In genomic region chr16:43365277-43365676, GRCm38 (mm10) we compare ENCODE assay signal across 30 mouse cellular contexts.
DNase-seq lines count a peak whose midpoint lies in the region; ATAC-seq and TF ChIP-seq lines count a peak whose summit lies in the region.
"Had no signal": no experiment of that assay in that cellular context is flagged by ENCODE, and none has a peak within 500 bp of the region (broad histone marks: within the 10 kb centered on the region; RNA-seq: fewer than 3 reads in every experiment).

No protein-coding gene starts in this region.

- TF ChIP-seq CTCF in kidney, postnatal 0 days (IDR thresholded peaks at IDR 0.05; ENCODE audit: low read depth): no peak

- H3K4me1 ChIP-seq in heart, embryonic 15.5 days (replicated peaks): peaks cover 28% of the 10 kb centered on the region
- H3K4me1 ChIP-seq in kidney, postnatal 0 days (replicated peaks; ENCODE audit: insufficient read depth, low read length): peaks cover 9% of the 10 kb centered on the region
- H3K4me1 ChIP-seq: hindbrain, embryonic 15.5 days; neural tube, embryonic 15.5 days had no signal

- DNase-seq in heart, adult 11 months: peak; percentile 87
- no peak for DNase-seq in heart, adult 8-10 months (ENCODE audit: low spot score)
- DNase-seq in heart, postnatal 36 days: no peak
- DNase-seq in kidney, postnatal 0 days (ENCODE audit: low spot score): no peak
- no peak for DNase-seq in kidney, postnatal 4 days
- peak; percentile 76 for DNase-seq in adipocyte (ENCODE audit: low spot score)
- no peak for DNase-seq in cerebellum, adult 8-10 months
- DNase-seq: adrenal gland, postnatal 14 days; cerebellum, adult 11-12 months; cerebellum, postnatal 10 days; gastrocnemius, postnatal 10 days; kidney, adult 11 months; kidney, postnatal 10 days; lung, embryonic 14.5 days; lung, postnatal 14 days; midbrain, embryonic 14.5 days; retina, postnatal 1 day; right cerebral cortex, postnatal 25 days; thymus, postnatal 14 days had no signal

- H3K9me3 ChIP-seq in heart, embryonic 15.5 days (replicated peaks): no peaks in the 10 kb centered on the region
- no peaks in the 10 kb centered on the region for H3K9me3 ChIP-seq in kidney, postnatal 0 days (replicated peaks; ENCODE audit: low read length)
- H3K9me3 ChIP-seq: hindbrain, embryonic 10.5 days; hindbrain, embryonic 15.5 days; limb, embryonic 10.5 days; limb, embryonic 15.5 days; neural tube, embryonic 15.5 days had no signal

- H3K9ac ChIP-seq in heart, embryonic 15.5 days: no peak overlapping the region
- H3K9ac ChIP-seq in kidney, postnatal 0 days (ENCODE audit: low read depth, low read length): no peak overlapping the region
- H3K9ac ChIP-seq: hindbrain, embryonic 15.5 days; limb, embryonic 15.5 days; liver, embryonic 14.5 days; lung, embryonic 14.5 days; neural tube, embryonic 15.5 days had no signal

- intact Hi-C loops in heart, postnatal 36 days (cut with DNase I): loop anchor here (2.0 kb wide), 1 partner anchor 210 kb away; no protein-coding TSS in a partner anchor

- no peak for ATAC-seq in heart, embryonic 15.5 days (replicated peaks; ENCODE audit: insufficient number of reproducible peaks, insufficient read depth, low FRiP score, low read depth)
- ATAC-seq in kidney, postnatal 0 days (replicated peaks; ENCODE audit: low FRiP score, low read depth): no peak
- ATAC-seq: forebrain, embryonic 16.5 days; inflammation-experienced regulatory T-cells, adult 6 months; Patski had no signal

- H3K4me3 ChIP-seq in heart, embryonic 15.5 days: no peak overlapping the region
- no peak overlapping the region for H3K4me3 ChIP-seq in kidney, postnatal 0 days (replicated peaks; ENCODE audit: low read depth, low read length)
- H3K4me3 ChIP-seq: erythroblast, embryonic 14.5 days; hindbrain, embryonic 10.5 days; hindbrain, embryonic 15.5 days; limb, embryonic 10.5 days; limb, embryonic 15.5 days; neural tube, embryonic 15.5 days had no signal

- H3K36me3 ChIP-seq in heart, embryonic 15.5 days: no peaks in the 10 kb centered on the region
- H3K36me3 ChIP-seq in kidney, postnatal 0 days (ENCODE audit: insufficient read depth, low read length): no peaks in the 10 kb centered on the region
- H3K36me3 ChIP-seq: hindbrain, embryonic 10.5 days; hindbrain, embryonic 15.5 days; limb, embryonic 10.5 days; limb, embryonic 15.5 days; neural tube, embryonic 15.5 days had no signal

- peak overlapping the region; percentile 53; the same call in 1 of the 2 replicates for H3K4me2 ChIP-seq in heart, embryonic 15.5 days
- H3K4me2 ChIP-seq in kidney, postnatal 0 days (ENCODE audit: low read length): 0 out of 2 replicates have a peak overlapping the region, but pooled peaks have one; percentile 41
- H3K4me2 ChIP-seq: hindbrain, embryonic 15.5 days; limb, embryonic 15.5 days; neural tube, embryonic 15.5 days had no signal

- H3K27me3 ChIP-seq in heart, embryonic 15.5 days: no peaks in the 10 kb centered on the region
- H3K27me3 ChIP-seq in kidney, postnatal 0 days (ENCODE audit: insufficient read depth, low read length): no peaks in the 10 kb centered on the region
- H3K27me3 ChIP-seq: hindbrain, embryonic 15.5 days; limb, embryonic 15.5 days; neural tube, embryonic 15.5 days; Patski had no signal

- H3K27ac ChIP-seq in heart, embryonic 15.5 days: peak overlapping the region; percentile 89; the same call in 1 of the 2 replicates
- H3K27ac ChIP-seq in kidney, postnatal 0 days: no peak overlapping the region
- H3K27ac ChIP-seq: hindbrain, embryonic 10.5 days; hindbrain, embryonic 15.5 days; limb, embryonic 10.5 days; limb, embryonic 15.5 days; liver, embryonic 14.5 days; neural tube, embryonic 15.5 days had no signal

- WGBS in heart, embryonic 15.5 days: 84% methylated on average over 3 of the region's 3 CpGs
- WGBS in kidney, postnatal 0 days: 87% methylated on average over 3 of the region's 3 CpGs

Comparison
In these comparisons a context has a peak if more than half of its experiments do, and no peak if none do; other contexts are left out.
1. DNase-seq: peak in heart, adult 11 months (single experiment) and adipocyte (single experiment); none in heart, adult 8-10 months (single experiment), heart, postnatal 36 days (0 of 2), kidney, postnatal 0 days (single experiment), kidney, postnatal 4 days (0 of 2) and cerebellum, adult 8-10 months (single experiment).